Mouse (Mus musculus) kidney, adult 2 months (tissue): Measurements from ENCODE around the gene Oosp3.

Source experiments
- CTCF ChIP-seq: fragments of 200-500 bp; conservative IDR thresholded peaks from 2 replicates; pipeline ENCODE4 v1.5.1; 2011; ENCODE audit warnings: low read depth, mild to moderate bottlenecking, control low read depth, low read length, moderate library complexity, mixed read lengths; ENCODE audit not compliant: insufficient read depth, insufficient read length
- POLR2A ChIP-seq: fragments of 200-500 bp; IDR thresholded peaks from one replicate; pipeline ENCODE4 v1.6.1; 2011; ENCODE audit warnings: low read depth, low read length, control low read depth

DNA sequence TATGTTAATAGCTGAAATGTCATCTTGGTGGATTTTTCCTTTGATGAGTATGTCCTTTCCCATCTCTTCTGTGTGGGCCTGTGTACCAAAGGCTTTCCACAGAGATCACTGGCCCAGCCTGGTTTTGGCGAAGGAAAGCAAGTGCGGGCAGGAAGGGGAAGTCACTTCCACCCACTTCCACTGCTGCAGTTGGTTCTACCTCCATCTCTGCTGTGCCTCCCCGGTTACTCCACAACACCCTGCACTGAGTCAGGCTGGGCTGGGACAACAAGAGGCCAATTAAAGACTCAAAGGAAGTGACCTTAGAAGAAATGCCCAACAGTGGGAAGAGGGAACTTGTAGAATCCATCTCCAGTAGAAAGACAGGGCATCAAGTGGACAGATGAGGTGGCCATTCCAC lies 23.2 kb downstream of the Oosp3 start:
- no peak for TF ChIP-seq CTCF
- no peak for TF ChIP-seq POLR2A
